Mouse (Mus musculus) ZHBTc4 (cell line): ENCODE results near the gene Sorbs1.

Experiments used
- DNase-seq: peaks from one replicate; pipeline ENCODE4 v3.0.0-alpha.2; 2011; ENCODE audit warnings: low read depth, low spot score

Sorbs1 gene

DNA sequence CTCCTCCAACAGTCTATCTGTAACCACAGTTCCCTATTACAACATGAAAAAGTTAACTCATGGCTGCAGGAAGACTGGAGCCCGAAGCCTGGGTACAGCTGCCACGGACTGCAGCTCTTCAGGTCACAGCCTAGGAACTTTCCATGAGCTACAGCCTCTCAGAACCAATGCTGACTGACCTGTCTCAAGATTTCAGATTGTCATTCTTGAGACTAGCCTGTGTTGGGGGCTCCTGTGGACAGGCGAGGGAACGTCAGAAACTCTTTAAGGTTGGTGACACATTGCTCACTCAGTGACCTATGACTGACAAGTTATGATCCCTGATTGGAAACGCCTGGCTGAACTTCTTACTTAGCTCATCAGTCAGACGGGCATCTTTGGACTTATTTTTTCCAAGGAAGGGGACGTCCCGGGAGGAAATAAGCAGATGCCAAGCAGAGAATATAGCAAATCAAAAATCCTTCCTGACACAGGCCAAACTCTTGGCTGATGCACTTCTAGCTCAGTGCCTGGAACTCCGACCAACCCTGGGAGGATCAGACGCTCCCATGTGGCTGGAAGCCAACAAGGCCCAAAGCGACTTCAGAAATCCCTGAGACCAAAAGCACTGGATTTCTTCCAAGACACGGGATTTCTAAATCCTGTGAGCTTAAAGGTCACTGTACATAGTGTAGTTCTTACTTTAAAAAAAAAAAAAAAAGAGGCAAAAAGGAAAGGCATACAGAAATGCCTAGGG, 76.9 kb downstream of the Sorbs1 start:
- no peak for DNase-seq

DNA sequence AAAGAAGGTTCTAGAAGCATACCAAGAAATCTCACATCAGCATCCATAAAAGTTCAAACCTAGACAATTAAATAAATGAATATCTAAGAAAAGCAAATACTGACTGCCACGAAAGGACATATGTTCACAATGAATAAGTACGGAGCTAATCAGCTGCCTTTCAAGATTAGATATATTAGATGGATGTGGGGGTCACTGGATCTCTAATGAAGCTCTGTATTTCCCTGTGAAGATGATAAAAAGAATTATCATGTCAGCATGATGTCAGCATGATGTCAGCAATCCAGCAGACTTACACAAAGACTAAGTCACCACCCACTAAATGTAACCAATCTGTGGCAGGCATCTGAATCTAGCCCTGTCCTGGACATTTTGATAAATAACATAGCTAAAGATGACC, 77.8 kb downstream of the Sorbs1 start:
- DNase-seq = no peak

DNA sequence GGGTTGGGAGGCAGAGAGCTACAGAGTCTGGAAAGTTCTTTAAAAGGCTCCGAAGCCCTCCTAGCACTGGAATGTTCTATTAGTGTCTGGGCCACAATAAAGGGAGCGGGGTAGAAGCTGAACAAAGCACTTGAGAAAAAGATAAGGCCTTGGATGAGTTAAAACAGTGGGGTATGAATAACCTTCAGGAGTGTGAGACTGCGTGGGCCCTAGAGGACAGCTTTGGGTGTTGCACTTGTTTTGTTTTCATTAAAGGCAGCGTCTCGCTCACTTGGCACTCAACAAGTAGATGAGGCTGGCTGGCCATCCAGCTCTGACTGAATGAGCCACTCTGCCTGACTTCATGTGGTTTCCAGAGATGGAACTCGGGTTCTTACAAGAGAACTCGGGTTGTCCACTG, 78.5 kb downstream of the Sorbs1 start:
- peak; percentile 20 for DNase-seq

DNA sequence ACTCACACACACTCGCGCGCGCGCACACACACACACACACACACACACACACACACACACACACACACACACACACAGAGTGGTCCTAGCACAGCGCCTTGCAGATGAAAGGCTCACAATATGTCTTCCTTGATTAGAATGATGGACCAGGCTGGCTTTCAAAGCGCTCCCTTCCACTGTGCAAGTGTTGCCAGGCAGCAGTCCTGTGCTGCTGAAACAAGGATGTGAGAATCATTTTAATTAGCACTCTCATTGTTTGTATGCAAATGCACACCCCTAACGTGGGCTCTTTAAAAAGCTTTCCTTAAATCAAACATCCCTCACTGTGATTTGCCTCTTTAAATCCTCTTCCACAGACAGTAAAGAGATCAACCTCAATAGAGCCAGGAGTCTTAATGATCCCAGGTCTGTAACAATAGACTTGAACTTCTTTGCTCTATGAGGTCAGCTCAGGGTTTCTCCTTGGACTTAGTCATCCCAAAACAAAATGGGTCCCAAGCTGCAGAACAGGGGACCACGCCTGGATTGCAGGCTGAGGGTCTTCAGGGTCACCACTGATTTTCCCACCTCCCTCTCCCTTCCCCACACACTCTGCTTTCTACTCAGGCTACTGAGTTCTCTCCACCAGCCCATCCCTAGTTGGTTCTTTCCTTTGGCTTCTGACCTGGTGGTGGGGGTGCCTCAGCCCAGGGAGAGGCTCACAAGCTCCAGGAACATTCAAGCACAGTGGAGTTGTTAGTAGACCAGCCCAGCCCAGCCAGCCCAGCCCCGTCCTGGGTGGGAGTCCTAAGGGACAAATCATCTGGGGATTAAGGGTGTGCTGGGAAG, 79.3 kb downstream of the Sorbs1 start:
- DNase-seq = peak; percentile 20

DNA sequence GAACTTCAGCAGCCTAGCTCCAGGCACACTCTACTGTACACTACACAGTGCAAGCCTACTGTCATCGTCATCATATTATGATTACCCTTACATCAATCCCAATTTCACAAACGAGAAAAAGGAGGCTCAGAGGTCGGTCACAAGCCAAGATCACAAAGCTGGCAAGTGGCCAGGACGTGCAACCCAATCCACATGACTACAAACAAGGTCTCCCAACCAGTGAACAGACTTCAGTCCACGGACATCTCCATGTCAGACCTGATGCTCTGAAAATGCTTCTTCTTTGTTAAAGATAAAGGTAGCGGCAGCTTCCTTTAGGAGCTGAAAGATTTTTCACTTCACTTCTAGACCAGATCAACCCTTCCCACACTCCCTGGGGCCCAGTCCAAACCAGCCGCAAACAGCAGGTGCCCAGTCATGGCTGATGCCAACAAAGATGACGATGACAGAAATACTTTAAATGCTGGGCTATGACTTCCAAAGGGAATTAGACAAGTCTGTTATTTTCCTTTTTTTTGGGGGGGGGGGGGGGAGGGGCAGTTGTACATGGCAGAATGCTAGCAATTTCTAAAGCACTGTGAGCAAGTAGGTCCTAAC, 80.2 kb downstream of the Sorbs1 start:
- no peak for DNase-seq

DNA sequence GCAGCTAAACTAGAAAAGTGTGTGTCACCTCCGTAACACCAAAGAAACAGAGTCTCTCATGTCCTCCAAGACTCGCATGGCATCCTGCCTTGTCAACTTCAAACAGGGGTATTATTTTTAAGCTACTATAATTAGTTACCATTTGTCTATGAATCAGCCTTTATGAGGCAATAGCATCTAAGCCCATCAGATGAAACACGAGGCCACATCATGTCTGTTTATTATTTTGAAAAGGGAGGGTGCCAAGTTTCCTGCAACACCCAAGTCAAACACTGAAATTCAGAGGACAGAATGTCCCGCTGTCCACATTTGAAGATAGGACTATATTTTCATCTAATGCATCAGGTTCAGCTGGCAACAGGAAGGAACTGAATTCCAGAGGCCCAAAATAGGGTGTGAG, 81.6 kb downstream of the Sorbs1 start:
- DNase-seq = no peak

DNA sequence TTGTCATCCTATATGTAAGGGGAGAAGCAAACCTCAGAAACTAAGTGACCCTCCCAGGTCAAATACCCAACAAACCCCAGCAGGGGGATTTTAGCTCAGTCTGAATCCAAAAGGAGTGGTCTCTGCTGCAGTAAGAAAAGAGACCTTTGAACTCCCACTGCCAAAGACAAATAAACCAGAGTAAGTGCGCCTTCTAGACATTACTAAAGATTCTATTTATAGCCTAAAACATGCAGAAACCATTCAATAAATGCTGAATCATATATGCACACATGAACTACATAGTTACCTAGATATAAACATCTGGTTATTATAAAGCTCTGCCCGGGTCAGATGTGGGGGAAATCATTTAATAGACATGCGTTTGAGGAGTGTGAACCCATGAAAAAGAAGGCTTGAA, 84.0 kb downstream of the Sorbs1 start:
- DNase-seq = no peak

DNA sequence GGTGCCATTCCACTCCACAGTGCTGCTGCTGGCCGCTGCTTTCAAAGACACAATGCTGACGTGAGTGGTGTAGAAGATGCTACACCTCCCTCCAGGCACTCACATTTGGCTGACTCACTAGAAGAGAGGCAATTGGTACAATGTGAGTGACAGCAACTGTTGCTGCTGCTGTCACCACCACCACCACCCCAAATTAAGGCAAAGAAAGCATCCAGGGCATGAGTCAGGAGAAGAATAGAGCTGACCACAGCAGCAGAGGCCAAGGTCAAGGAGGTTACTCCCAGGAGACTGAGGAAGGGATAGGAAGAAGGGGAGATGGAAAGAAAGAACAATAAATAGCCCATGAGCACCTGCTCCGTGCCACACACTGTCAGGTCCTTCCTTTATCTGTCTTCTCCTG, 84.4 kb downstream of the Sorbs1 start:
- DNase-seq = no peak

DNA sequence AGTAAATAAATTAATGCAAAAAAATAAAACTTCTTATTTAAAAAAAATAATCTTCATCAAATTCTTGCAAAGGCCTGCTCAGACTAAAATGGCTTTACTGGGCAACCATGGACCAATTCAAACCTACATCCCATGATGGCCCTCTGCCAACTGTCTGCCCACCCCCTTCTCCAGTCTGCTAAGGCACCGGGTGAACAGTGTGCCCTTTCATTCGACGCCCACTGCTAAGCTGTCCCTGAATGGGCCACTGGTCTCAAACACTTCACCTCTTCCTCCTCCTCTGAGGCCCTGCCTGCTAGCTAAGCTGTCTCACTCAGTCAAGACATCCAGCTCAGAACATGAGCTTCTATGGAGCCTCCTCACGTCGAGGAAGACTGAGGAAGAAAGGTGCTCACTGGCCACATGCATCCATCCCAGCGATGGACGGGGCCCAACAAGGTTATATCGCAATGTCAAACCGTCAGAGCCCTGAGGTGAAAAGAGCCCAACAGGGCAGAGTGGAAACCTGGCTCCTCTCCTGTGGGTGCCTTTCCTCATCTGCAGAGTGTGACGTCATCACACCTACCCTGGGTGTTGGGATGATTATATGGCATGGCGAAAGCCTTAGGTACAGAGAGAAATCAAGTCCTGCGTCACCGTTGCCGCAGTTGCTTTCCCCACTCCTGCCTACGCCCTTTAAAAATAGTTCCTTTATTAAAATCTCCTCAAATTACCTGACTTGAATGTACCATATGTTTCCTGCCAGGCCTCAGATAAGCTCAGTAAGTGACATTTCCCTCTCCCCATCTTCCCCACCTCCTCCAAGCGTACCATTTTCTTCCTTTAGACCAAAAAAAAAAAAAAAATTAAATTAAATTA, 87.2 kb downstream of the Sorbs1 start:
- DNase-seq = no peak

DNA sequence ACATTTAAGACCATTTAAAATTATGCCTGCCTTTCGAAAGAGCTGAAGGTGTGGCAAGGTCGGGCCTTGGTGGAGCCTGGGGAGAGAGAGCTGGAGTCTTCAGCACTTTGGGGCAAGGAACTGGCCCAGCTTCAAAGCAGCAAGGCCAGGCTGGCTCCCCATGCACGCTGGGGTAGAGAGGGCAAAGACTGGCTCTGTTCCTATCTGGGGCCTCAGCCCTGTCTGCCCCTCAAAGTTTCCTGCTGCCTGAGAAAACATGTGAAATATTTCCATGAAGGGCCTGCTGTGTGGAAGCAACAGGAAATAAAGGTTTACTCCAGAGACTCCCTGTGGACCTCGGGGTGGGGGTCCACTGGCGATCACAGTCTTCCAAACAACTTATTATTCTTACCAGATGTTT, 88.3 kb downstream of the Sorbs1 start:
- DNase-seq = no peak

DNA sequence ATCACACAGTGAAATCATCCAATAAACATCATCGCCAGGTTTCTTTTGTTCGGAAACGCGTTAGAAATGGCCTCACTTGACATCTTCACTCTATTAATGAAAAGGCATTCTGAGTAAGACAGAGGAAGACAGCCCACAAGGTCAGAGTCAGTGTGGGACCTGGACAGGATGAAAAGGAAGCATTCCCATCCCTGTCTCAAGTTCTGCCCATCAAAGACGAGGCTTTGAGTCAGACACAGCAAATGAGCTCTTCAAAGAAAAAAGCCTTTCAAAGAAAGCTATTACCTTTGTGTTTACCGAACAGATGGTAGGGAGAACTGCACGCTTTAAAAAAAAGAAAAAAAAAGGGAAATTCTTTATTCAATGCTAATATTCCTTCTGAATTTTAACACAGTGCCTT, 92.5 kb downstream of the Sorbs1 start:
- DNase-seq = no peak

DNA sequence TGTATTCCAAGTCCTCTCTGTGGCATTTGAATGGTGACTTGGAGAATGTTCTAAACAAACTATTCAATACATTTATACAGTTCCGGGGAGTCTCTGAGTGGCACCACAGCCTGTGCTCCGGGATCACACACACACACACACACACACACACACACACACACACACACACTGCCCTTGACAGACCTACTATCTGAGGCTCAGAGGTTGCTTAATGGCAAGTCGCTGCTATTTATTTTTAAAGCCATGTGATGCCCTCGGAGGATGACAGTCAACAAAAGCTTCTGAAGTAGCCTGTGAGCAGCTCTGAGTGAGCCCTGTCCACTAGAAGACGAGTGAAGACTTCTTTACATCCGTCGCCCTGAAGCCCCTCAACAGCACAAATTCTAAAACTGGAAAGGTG, 94.3 kb downstream of the Sorbs1 start:
- DNase-seq = no peak

DNA sequence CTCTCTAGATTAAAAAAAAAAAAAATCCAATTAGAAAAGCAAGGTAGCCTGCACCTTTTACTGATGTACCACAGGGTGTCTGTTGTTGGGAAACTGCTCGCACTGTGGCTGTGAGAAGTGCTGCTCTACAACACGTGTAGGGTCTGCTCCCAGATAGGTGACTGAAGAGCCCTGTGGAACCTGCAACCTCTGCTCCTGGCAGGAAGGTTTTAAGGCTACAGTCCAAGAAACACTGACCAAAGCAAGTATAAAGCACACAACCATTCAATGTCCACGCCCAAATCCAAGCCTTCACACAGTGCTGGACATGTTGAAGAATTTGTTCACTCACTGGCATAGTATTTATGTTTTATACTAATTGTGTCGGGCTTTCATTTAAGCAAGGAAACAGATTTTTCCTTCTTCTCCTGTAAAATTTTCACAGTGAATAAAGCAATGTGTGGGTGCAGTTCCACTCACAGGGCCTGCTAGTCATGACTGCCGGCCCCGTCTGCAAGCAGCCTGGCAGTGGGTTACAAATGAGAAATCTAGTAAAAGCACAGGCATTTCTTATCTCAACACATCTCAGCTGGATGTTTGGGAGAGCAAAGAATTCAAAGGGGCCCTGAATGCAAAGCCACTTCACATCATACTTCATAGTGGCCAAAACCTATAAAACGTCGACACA, 96.3 kb downstream of the Sorbs1 start:
- DNase-seq = no peak

DNA sequence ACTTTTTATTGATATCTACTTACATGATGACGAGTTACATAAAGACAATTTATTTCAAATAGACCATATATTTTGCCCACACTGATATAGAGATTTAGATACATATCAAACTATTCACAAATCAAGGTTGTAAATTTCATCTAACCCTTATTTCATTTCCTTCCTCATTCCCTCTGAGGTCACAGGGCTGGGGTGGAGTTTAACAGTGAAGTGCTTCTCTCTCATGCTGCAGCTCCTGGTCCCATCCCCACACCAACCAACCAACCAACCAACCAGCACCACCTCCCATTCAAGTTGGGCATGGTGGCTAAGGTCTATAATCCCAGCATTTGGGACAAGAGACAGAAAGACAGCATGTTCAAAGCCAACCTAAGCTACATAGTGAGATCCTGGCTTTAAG, 97.9 kb downstream of the Sorbs1 start:
- DNase-seq = no peak

DNA sequence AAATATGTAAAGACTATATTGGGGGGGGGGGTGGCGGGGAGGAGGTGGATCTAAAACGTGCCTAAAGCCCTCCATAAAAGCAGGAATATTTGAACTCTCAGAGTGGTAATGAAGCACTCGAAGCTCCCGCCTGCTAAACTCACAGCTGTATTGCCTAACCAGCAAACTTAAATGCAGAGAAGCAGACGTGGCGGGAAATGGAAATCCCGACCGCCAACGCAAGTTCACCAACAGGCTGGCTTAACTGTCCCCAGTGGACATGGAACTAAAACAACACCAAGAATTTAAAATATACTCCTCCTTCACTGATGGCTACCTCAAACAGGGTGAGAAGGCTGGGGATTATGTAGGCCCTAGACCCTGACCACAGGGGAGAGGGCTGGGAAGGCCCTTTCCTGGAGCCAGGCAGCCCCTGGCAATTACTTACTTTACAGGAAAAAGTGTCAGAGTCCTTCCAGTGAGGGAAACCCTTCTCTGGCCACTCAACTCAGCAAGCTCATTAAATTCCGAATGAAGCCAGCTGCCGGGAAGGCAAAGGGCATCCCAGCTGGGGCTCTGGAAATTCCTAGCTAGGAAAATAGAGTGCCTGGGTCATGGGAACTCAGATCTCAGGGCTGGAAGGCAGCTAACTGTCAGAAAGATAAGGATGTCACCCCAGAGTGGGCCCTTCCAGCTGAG, 98.6 kb downstream of the Sorbs1 start:
- DNase-seq = peak; percentile 25

DNA sequence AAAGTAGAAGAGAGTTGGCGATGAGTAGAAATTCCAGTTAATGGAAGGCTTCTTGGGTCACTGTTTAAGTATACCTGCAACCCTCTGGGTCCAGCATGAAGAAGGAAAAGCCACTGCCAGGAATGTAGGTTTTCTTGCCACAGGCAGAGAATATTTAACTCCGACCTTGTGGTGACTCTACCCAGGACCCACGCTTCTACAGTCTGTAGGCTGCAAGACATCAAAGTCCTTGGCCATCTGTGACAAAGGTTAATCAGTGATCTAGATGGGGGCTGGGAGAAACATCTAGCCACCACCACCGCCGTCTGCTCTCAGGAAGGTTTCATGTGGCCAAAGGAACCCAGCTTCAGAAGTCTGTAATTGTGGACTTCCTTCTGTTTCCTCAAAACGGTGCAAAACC, 99.2 kb downstream of the Sorbs1 start:
- DNase-seq = no peak

DNA sequence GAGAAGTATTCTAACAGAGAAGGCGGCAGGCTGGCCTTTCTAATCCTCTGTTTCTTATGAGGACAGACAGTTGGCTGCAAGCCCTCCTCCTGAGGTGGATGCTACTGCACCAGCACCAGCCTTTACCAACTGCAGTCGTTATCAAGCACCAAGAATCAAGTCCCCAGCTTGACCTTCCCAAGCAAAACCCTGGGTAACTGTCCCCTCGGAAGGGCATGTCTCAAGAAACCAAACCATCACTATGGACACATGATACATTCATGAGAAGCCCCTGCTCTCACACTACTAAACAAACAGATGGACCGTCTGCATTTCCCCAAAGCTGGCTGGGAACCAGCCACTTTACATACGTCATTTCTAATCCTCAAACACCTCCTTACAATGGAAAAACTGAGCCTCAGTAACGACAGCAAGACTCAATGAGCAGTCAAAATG, 102.2 kb downstream of the Sorbs1 start:
- DNase-seq = no peak

DNA sequence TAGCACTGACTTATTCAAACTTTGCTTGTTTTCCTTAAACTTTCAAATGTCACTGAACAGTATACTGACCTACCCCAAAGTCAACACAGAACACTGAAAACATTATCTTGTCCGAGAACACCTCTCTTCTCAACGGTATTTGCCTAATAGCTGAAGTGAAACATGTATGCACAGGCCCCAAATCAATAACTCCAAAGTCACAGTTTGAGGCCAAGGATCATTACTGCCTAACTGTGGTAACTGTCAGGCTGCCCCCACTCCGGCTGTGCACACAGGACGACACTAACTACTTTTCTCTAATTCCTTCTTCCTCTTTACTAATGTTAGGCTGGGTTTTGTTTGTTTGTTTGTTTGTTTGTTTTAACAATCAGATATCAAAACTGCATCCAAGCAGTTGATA, 103.1 kb downstream of the Sorbs1 start:
- no peak for DNase-seq

DNA sequence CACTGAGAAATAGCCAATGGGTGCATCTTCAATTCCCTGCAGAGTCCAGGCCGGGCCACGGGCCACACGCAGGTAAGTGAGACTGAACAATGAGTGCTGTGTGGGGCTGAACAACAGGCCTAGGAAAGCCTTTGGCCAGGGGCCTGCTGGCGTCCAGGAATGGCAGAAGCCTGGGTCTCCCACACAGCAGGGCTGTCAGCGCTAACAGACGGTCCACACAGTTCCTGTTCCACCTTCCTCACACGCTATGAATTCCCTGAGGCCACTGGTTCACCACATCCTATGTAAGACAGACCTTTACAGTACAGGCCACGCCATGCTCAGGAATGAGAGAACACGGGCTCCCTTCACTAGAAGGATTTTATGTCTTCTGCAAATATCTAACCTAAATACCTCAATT, 103.5 kb downstream of the Sorbs1 start:
- no peak for DNase-seq

DNA sequence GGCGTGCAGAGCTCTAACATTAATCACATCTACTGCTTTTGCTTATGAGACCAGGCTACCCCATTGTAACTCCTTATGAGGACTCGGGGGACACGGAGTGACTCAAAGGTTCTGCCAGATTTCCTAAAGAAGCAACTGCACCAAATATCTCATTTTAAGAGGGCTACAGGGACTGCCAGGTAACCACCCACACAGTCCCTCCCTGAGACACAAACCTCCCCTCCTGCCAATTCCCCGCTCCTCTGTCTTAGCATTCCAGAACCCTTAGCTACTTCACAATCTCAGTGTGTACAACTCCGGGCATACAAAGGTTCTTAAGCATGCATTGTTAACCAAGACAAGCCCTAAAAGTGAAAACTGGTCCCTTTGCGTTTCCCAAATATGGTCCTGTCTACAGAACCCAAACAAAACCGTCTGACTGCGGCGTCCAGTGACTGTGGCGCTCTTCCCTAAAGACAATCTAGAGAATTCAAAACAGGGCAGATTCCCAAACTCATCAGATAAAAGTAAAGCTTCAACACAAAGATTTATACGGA, 104.0 kb downstream of the Sorbs1 start:
- peak; percentile 55 for DNase-seq
